In the genomic region with DNA sequence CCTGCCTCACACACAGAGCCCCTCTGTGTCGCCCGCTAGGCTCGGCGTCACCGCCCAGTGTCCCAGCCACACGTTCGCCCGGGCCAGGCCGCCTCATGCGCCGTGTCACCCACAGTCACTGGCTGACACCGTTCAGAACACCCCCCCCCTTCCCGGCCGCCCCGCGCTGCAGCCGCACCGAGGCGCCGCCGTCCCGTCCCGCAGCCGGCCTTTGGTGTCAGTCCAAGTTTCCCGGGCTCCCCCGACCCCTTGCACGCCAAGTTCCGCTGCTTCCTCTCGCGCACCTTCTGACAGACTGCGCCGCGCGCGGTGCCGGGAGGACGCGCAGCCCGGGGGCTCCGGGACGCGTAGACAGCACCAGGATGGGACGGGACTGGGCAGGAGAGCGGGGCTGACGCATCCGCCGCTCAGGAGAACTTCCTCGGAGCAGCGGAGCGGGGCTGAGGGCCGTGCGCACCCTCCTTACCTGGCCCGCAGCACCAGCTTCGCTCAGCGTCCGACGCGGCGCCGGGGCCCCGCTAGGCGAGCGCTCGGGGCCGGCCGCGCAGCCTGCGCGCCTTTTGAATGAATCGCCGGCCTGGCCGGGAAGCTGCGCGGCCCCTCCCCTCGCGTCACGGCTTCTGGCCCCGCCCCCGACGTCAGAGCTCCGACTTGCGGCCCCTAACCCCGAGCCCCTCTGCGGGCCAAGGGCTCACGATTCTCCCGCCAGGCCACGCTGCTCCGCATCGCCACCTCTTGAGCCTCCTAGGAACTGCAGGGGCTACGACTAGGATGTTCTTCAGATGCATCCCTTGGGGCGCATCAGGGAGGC, we compare ENCODE assay signal across 8 mouse cellular contexts. TPM values are rescaled to one million over a fixed set of nuclear protein-coding genes. Genes with fewer than 3 reads are reported as not detected.
DNase-seq lines count a peak whose midpoint lies in the region; ATAC-seq and TF ChIP-seq lines count a peak whose summit lies in the region.

A gene (minus strand): TSS at position 619 of the 811 bp plus-strand sequence.

- H3K79me2 ChIP-seq in myocyte (ENCODE audit: control insufficient read depth, insufficient read depth) = no peaks in the 10 kb centered on the region

- DNase-seq in kidney, postnatal 0 days (ENCODE audit: low spot score) = peak; percentile 97
- peak; percentile 97 for DNase-seq in liver, embryonic 11.5 days (ENCODE audit: low spot score)
- DNase-seq in spleen, postnatal 4 days (ENCODE audit: low spot score in 2 of 2) = peak; percentile 99 to 100

- H3K4me3 ChIP-seq in brown adipose tissue, adult 24 weeks (ENCODE audit: insufficient read depth, low read depth, low read length) = peak within 1 kb of the TSS; percentile 65
- H3K4me3 ChIP-seq in heart, embryonic 13.5 days = peak within 1 kb of the TSS; percentile 73
- H3K4me3 ChIP-seq in kidney, postnatal 0 days (replicated peaks; ENCODE audit: low read depth, low read length) = peak within 1 kb of the TSS; percentile 75
- peak within 1 kb of the TSS; percentile 92 for H3K4me3 ChIP-seq in liver, embryonic 11.5 days (ENCODE audit: low read depth, low read length)
- H3K4me3 ChIP-seq in myocyte = peak within 1 kb of the TSS; percentile 32

- ATAC-seq in CD4-positive, CD25-positive, alpha-beta regulatory T cell, adult 4 months = peak; percentile 86
- ATAC-seq in erythroid progenitor cell, adult 5-6 weeks (replicated peaks; ENCODE audit: low FRiP score, poor library complexity, severe bottlenecking) = peak; percentile 83
- peak; percentile 76; the same call in 1 of the 2 replicates for ATAC-seq in heart, embryonic 13.5 days (ENCODE audit: extremely low read depth, insufficient number of reproducible peaks, low FRiP score, low TSS enrichment)
- peak; percentile 92 for ATAC-seq in kidney, postnatal 0 days (replicated peaks; ENCODE audit: low FRiP score, low read depth)
- peak; percentile 85 for ATAC-seq in liver, embryonic 11.5 days (replicated peaks; ENCODE audit: low FRiP score)

- H3K9me3 ChIP-seq in heart, embryonic 13.5 days = no peaks in the 10 kb centered on the region
- no peaks in the 10 kb centered on the region for H3K9me3 ChIP-seq in kidney, postnatal 0 days (replicated peaks; ENCODE audit: low read length)
- no peaks in the 10 kb centered on the region for H3K9me3 ChIP-seq in liver, embryonic 11.5 days (ENCODE audit: control insufficient read depth, low read length)

- H3ac ChIP-seq in myocyte (ENCODE audit: control insufficient read depth, insufficient read length) = peak within 1 kb of the TSS; percentile 68

- no peaks in the 10 kb centered on the region for H3K36me3 ChIP-seq in heart, embryonic 13.5 days
- H3K36me3 ChIP-seq in kidney, postnatal 0 days (ENCODE audit: insufficient read depth, low read length) = no peaks in the 10 kb centered on the region
- peaks cover 2% of the 10 kb centered on the region; the same call in 1 of the 2 replicates for H3K36me3 ChIP-seq in liver, embryonic 11.5 days (ENCODE audit: control insufficient read depth, insufficient read depth, low read length)
- H3K36me3 ChIP-seq in myocyte (ENCODE audit: control insufficient read depth, insufficient read depth) = no peaks in the 10 kb centered on the region

- peak within 1 kb of the TSS; percentile 98 for H3K4me2 ChIP-seq in heart, embryonic 13.5 days
- peak within 1 kb of the TSS; percentile 100 for H3K4me2 ChIP-seq in kidney, postnatal 0 days (ENCODE audit: low read length)
- H3K4me2 ChIP-seq in liver, embryonic 11.5 days = peak within 1 kb of the TSS; percentile 95
- H3K4me2 ChIP-seq in myocyte (ENCODE audit: low read depth) = peak within 1 kb of the TSS; percentile 75

- WGBS in heart, embryonic 13.5 days = 1% methylated on average over 87 of the region's 91 CpGs
- under 1% methylated on average over 83 of the region's 91 CpGs for WGBS in kidney, postnatal 0 days
- WGBS in liver, embryonic 11.5 days = under 1% methylated on average over 91 of the region's 91 CpGs

- no peak within 1 kb of the TSS for H3K27ac ChIP-seq in brown adipose tissue, adult 24 weeks (replicated peaks; ENCODE audit: low read depth, low read length)
- H3K27ac ChIP-seq in heart, embryonic 13.5 days (replicated peaks) = peak within 1 kb of the TSS; percentile 80
- H3K27ac ChIP-seq in kidney, postnatal 0 days = peak within 1 kb of the TSS; percentile 63; the same call in 1 of the 2 replicates
- peak within 1 kb of the TSS; percentile 95 for H3K27ac ChIP-seq in liver, embryonic 11.5 days (ENCODE audit: low read depth, low read length)

- TF ChIP-seq POLR2A in myocyte (IDR thresholded peaks at IDR 0.05; ENCODE audit: insufficient read length, low read depth) = peak; percentile 86

- peak; percentile 77 for TF ChIP-seq CTCF in kidney, postnatal 0 days (IDR thresholded peaks at IDR 0.05; ENCODE audit: low read depth)

- H3K27me3 ChIP-seq in heart, embryonic 13.5 days (replicated peaks) = no peaks in the 10 kb centered on the region
- H3K27me3 ChIP-seq in kidney, postnatal 0 days (ENCODE audit: insufficient read depth, low read length) = no peaks in the 10 kb centered on the region
- no peaks in the 10 kb centered on the region for H3K27me3 ChIP-seq in liver, embryonic 11.5 days (replicated peaks; ENCODE audit: control insufficient read depth, insufficient read depth, low read length)
- no peaks in the 10 kb centered on the region for H3K27me3 ChIP-seq in myocyte (ENCODE audit: control insufficient read depth, insufficient read depth, insufficient read length)

- H3K9ac ChIP-seq in heart, embryonic 13.5 days = peak within 1 kb of the TSS; percentile 86
- peak within 1 kb of the TSS; percentile 70 for H3K9ac ChIP-seq in kidney, postnatal 0 days (ENCODE audit: low read depth, low read length)
- peak within 1 kb of the TSS; percentile 97 for H3K9ac ChIP-seq in liver, embryonic 11.5 days (ENCODE audit: low read depth, low read length)

- no peaks in the 10 kb centered on the region for H3K4me1 ChIP-seq in brown adipose tissue, adult 24 weeks (ENCODE audit: control insufficient read depth, insufficient read depth, insufficient read length, low read length)
- H3K4me1 ChIP-seq in heart, embryonic 13.5 days = peaks cover 41% of the 10 kb centered on the region
- H3K4me1 ChIP-seq in kidney, postnatal 0 days (replicated peaks; ENCODE audit: insufficient read depth, low read length) = no peaks in the 10 kb centered on the region
- H3K4me1 ChIP-seq in liver, embryonic 11.5 days (replicated peaks; ENCODE audit: control insufficient read depth, insufficient read depth, low read length) = peaks cover 49% of the 10 kb centered on the region

TF ChIP-seq in myocyte, 11 proteins besides CTCF, POLR2A, EP300 and RAD21:
- TF ChIP-seq MYOD1 (IDR thresholded peaks at IDR 0.05; ENCODE audit: control insufficient read depth in 1 of 3, insufficient read length in 2 of 3, low read depth in 2 of 3) (no peak), E2F4 (IDR thresholded peaks at IDR 0.05; ENCODE audit: insufficient read depth) (peak; percentile 53)
TF ChIP-seq in myocyte: peak in this region for 1.

RNA-seq across cellular contexts. Expression of the gene that starts here (rescaled TPM):
- polyA plus RNA-seq in CD4-positive, CD25-positive, alpha-beta regulatory T cell, adult 4 months (2017; shearing (Covaris generic)) = 10 to 100 TPM; 16.4 to 24.4 TPM
- 0.36 and 0.54 TPM in 2 replicates for polyA plus RNA-seq in brown adipose tissue, adult 24 weeks (2012; ENCODE audit: insufficient read depth, insufficient read length, missing spikeins)
- 71.7 and 73.8 TPM in 2 replicates for total RNA-seq in erythroid progenitor cell, adult 5-6 weeks (2015; ENCODE audit: low replicate concordance)
- 37.1 and 40.8 TPM in 2 replicates for total RNA-seq in erythroid progenitor cell, adult 5-6 weeks (2017; ENCODE audit: low replicate concordance)
- polyA plus RNA-seq in heart, embryonic 13.5 days (2015; fragmentation: Nextera tagmentation; extraction: Ambion mirVana) = 2.9 and 3.7 TPM in 2 replicates
- 2.1 and 2.3 TPM in 2 replicates for polyA plus RNA-seq in kidney, postnatal 0 days (2015; fragmentation: Nextera tagmentation; extraction: Ambion mirVana)
- 14.6 and 17.0 TPM in 2 replicates for polyA plus RNA-seq in liver, embryonic 11.5 days (2014; fragmentation: Nextera tagmentation; extraction: Ambion mirVana)
- 6.5 TPM for polyA plus RNA-seq in myocyte (2012; fragmentation: generic; extraction: Trizol)

Comparison
In these comparisons a context has a peak if more than half of its experiments do, and no peak if none do; other contexts are left out.
1. H3K4me3 ChIP-seq: peak in every context shown above with its lines; median percentile 92 in liver, embryonic 11.5 days; 75 in kidney, postnatal 0 days; 73 in heart, embryonic 13.5 days; 65 in brown adipose tissue, adult 24 weeks; 32 in myocyte.